Mouse (Mus musculus): ENCODE measurements around the gene Atp8b2.

Atp8b2 gene

DNA sequence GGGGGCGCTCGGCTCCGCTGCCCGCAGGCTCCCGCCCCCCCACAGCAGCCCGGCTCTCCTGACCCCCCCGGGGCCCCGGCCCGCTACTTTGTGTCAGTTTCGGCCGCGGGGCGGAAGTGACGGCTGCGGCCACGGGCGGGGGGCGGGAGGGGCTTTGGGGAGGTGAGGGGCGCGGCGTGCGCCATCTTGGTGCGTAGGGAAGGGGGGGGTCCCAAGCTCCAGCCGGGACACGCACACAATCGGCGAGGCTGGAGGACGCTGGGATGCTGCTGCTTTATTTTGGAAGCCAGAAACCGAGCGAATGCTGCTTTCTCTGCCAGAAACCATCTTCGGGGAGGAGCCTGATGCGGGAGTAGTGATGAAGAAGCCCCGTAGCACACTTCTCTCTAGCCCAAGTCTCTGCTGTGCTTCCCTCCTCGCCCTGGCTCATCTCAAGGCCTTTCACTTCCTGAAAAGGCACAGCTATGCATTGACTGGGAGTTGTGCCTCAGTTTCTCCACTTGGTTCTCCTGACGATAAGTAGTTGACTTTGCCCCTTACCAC is at the start of gene Atp8b2:
Gene Atp8b2, minus strand, starts transcription at position 288 of the 543 bp plus-strand sequence.
- WGBS, result under 1% methylated on average over 35 of the region's 35 CpGs

DNA sequence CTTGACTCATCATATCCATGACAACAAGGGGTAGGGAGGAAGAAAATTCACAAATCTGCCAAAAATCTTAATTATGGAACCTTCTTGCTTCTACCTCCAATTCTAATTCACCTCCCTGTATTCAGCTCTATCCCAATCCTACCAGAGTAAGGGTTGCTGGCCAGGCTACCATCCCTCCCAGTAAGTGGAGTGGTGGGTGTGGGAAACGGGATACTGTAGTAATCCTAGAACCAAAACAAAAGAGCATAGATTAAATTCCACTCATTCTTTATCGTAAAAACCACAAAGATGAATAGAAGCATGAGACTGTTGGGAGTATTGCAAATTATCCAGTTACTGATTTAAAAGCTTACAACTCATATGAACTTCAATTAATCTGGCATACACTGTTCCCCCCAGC is 47.0 kb upstream of the Atp8b2 start:
- WGBS, result 56% methylated on average over 2 of the region's 2 CpGs

GRCm38 (mm10) chr3:90004091-90004796 is 40.9 kb upstream of the Atp8b2 start:
- WGBS, result 60% methylated on average over 3 of the region's 3 CpGs

DNA sequence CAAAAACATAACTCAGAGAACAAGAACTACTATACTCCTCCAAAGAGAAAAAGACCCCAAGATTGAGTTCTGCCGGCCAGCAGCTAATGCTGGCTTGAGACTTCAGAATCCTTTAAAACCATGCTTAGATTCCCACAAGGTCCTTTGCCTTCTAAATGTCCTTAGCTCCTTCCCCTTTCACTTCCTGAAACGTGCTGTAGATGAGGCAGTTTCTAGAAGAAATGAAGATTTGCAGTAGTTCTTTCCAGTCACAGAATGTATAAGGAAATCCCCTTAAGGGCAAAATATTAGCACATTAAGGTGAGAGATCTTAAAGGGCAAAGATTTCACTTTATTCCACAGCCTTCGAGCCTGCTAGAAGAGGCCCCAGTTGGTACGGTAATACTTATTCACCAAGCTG is 36.5 kb upstream of the Atp8b2 start:
- 76% methylated on average over 4 of the region's 4 CpGs for WGBS

DNA sequence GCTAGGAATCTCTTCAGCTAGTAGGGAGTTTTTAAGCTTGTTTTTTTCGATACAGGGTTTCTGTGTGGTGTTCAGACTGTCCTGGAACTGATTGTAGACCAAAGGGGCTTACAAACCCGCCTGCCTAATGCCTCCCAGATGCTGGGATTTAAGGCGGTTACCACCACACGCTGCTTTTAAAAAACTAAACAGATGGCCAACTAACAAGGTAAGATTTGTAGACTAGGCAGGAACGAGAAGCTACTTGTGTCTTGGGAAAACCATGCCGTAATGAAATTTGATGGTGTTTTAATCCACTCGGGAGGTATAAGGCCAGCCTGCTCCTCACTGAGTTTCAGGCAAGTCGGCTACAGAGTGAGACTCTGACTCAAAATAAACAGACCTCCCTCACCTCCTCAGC is 35.8 kb upstream of the Atp8b2 start:
- WGBS, result 11% methylated on average over 8 of the region's 8 CpGs

DNA sequence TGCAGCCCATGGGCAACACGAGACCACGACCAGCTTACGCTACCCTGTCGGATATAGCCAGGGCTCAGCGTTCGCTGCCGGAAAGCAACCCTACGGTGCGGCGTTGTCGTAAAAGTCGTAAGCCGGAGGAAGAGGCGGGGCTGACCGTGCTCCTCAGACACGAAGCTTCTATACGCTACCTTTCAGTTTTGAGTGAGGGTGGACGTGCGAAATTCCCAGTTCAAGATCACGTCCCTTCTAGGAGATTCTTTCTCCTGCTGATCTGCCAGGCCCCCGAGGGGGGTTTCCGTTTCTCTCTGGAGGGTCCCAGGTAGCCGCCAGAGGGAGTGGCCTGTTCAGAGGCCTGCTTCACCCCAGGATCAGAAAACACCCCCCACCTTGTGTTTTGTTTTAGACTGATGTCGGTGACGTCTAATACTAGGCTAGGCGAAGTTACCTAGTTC is 35.3 kb upstream of the Atp8b2 start, which contains the start of gene Hax1:
Gene Hax1, minus strand, starts transcription at position 169 of the 443 bp plus-strand sequence.
- under 1% methylated on average over 26 of the region's 26 CpGs for WGBS

- WGBS, result 6% methylated on average over 23 of the region's 23 CpGs
These were observed 34.6 kb upstream of the Atp8b2 start for GRCm38 (mm10) chr3:89997791-89998495.

- 89% methylated on average over 5 of the region's 5 CpGs for WGBS
These were observed 31.7 kb upstream of the Atp8b2 start for GRCm38 (mm10) chr3:89994807-89995515.

GRCm38 (mm10) chr3:89987822-89988221 is 24.5 kb upstream of the Atp8b2 start:
- WGBS, result 75% methylated on average over 4 of the region's 4 CpGs

DNA sequence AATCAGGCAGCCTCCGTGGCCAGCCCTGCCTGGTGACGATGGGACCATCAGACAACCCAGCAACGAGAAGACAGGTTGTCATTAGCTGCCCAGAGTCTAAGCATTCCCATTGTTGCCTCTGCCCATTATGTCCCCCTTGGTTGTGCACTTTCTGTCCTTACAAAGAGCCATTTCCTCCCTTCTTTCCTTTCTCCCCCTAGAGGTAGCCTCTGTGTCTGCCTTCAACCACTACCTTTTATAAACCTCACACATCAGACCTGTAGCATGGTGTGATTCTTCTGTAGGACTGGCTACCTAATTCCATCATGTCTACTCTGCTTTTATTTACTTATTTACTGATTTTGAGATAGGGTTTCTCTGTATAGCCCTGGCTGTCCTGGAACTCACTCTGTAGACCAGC is 23.9 kb upstream of the Atp8b2 start:
- 58% methylated on average over 3 of the region's 3 CpGs for WGBS

- 74% methylated on average over 5 of the region's 5 CpGs for WGBS
These were observed 19.1 kb upstream of the Atp8b2 start for GRCm38 (mm10) chr3:89982426-89982825.

- WGBS, result 66% methylated on average over 7 of the region's 7 CpGs
These were observed 5.2 kb upstream of the Atp8b2 start for GRCm38 (mm10) chr3:89968509-89968908.

- WGBS, result 70% methylated on average over 4 of the region's 4 CpGs
These were observed 3.6 kb upstream of the Atp8b2 start for GRCm38 (mm10) chr3:89966946-89967345.

DNA sequence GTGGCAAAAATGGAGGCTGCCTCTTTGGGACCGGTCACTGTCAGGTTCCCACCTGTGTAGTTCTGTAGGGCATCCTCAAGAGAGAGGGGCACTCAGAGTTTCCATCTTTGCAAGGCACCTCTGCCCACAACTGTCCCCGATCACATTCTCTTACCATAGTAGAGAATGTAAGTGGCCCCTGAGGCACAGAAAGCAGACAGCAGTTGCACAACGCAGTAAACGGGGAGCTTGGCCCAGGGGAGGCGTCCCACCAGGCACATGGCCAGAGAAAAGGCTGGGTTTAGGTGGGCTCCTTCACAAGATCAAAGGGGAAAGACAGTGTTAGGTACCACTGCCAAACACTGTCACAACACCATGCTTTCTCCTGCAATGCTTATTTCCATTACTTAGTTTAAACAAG is 2.7 kb upstream of the Atp8b2 start:
- WGBS, result 86% methylated on average over 5 of the region's 5 CpGs

GRCm38 (mm10) chr3:89965557-89965956 is 2.2 kb upstream of the Atp8b2 start:
- 92% methylated on average over 8 of the region's 8 CpGs for WGBS

GRCm38 (mm10) chr3:89963926-89964739 is 825 bp upstream of the Atp8b2 start:
- WGBS, result 15% methylated on average over 22 of the region's 22 CpGs

DNA sequence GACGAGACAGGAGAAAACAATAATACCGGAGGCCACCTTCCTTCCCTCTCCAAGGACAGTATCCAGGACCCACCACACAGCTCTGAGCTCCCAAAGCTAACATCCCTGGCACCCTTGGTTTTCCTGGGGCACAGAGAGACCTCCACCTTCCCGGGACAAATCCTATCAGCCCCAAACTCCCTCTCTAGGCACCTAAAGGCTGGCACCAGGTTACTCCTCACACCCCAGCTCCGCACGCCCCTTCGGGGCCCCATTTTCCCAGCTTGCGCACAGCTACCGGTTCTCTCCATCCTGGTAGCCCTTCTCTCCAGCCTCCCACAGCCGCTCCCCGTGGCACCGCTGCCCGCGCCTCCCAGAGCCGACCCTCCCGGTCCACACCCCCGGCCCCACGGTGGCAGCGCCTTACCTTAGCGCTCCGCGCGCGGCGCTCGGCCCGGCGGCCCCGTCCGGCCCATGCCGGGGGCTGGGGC is 522 bp downstream of the Atp8b2 start:
- under 1% methylated on average over 30 of the region's 30 CpGs for WGBS

GRCm38 (mm10) chr3:89962059-89962750 is 1.1 kb downstream of the Atp8b2 start:
- WGBS, result 1% methylated on average over 14 of the region's 14 CpGs

GRCm38 (mm10) chr3:89961436-89961835 is 1.9 kb downstream of the Atp8b2 start:
- 45% methylated on average over 4 of the region's 4 CpGs for WGBS

- WGBS, result under 1% methylated on average over 30 of the region's 30 CpGs
These were observed 2.8 kb downstream of the Atp8b2 start for GRCm38 (mm10) chr3:89960469-89960868.

- 29% methylated on average over 4 of the region's 4 CpGs for WGBS
These were observed 3.9 kb downstream of the Atp8b2 start for GRCm38 (mm10) chr3:89959435-89959834.
